Mouse (Mus musculus) forebrain, embryonic 11.5 days (tissue): ENCODE results near the gene Tbc1d10b. TPM values are rescaled to one million over a fixed set of nuclear protein-coding genes. Genes with fewer than 3 reads are reported as not detected.

ENCODE experiments used
- polyA plus RNA-seq: library from polyadenylated mRNA; unstranded; fragments of >200 nt; fragmentation: Nextera tagmentation; extraction: Ambion mirVana; gene quantifications from 2 replicates; pipeline ENCODE4 v1.2.1, GENCODE M21; 2014

The Tbc1d10b gene
- polyA plus RNA-seq, 1 experiment from 2014 or later, result 31.7 TPM

Other genes starting within 250 kb of the Tbc1d10b start
- 68.0 and 78.7 TPM in 2 replicates for gene Cdipt, start 232.6 kb downstream of the Tbc1d10b start, polyA plus RNA-seq
- 0.88 and 1.4 TPM in 2 replicates for gene Cdiptos, start 232.4 kb downstream of the Tbc1d10b start, polyA plus RNA-seq
- 3.9 and 4.4 TPM in 2 replicates for gene Mvp, start 193.8 kb downstream of the Tbc1d10b start, polyA plus RNA-seq
- not detected in 2 replicates for gene Pagr1b, start 192.0 kb downstream of the Tbc1d10b start, polyA plus RNA-seq
- gene Pagr1a, start 191.1 kb downstream of the Tbc1d10b start, polyA plus RNA-seq, result 60.5 and 72.4 TPM in 2 replicates
- gene Gm42742, start 187.4 kb downstream of the Tbc1d10b start, polyA plus RNA-seq, result 60.9 and 64.7 TPM in 2 replicates
- 9.6 and 10.3 TPM in 2 replicates for gene Prrt2, start 187.3 kb downstream of the Tbc1d10b start, polyA plus RNA-seq
- gene Maz, start 181.4 kb downstream of the Tbc1d10b start, polyA plus RNA-seq, result 106 and 132 TPM in 2 replicates
- gene Kif22, start 166.0 kb downstream of the Tbc1d10b start, polyA plus RNA-seq, result 207 and 208 TPM in 2 replicates
- gene Zg16, start 121.1 kb downstream of the Tbc1d10b start, polyA plus RNA-seq, result not detected in 2 replicates
- 0.47 and 0.85 TPM in 2 replicates for gene AI467606, start 117.1 kb downstream of the Tbc1d10b start, polyA plus RNA-seq
- gene Qprt, start 86.2 kb downstream of the Tbc1d10b start, polyA plus RNA-seq, result 5.4 and 5.5 TPM in 2 replicates
- 0.11 and 0.12 TPM in 2 replicates for gene Spn, start 70.6 kb downstream of the Tbc1d10b start, polyA plus RNA-seq
- 96.5 and 104 TPM in 2 replicates for gene Cd2bp2, start 12.4 kb downstream of the Tbc1d10b start, polyA plus RNA-seq
- gene Mylpf, start 422 bp upstream of the Tbc1d10b start, polyA plus RNA-seq, result 11.2 and 11.3 TPM in 2 replicates
- 41.8 and 43.3 TPM in 2 replicates for gene Zfp553, start 24.6 kb upstream of the Tbc1d10b start, polyA plus RNA-seq
- 32.8 and 36.6 TPM in 2 replicates for gene Sept1, start 24.7 kb upstream of the Tbc1d10b start, polyA plus RNA-seq
- 53.8 and 62.5 TPM in 2 replicates for gene Zfp771, start 35.8 kb upstream of the Tbc1d10b start, polyA plus RNA-seq
- gene Dctpp1, start 52.2 kb upstream of the Tbc1d10b start, polyA plus RNA-seq, result 265 and 279 TPM in 2 replicates
- gene Sephs2, start 65.6 kb upstream of the Tbc1d10b start, polyA plus RNA-seq, result 86.2 and 87.0 TPM in 2 replicates
- gene Itgal, start 87.8 kb upstream of the Tbc1d10b start, polyA plus RNA-seq, result 0.21 and 0.29 TPM in 2 replicates
- 5.3 and 5.5 TPM in 2 replicates for gene Zfp768, start 137.1 kb upstream of the Tbc1d10b start, polyA plus RNA-seq
- 8.5 and 8.6 TPM in 2 replicates for gene Zfp747, start 167.6 kb upstream of the Tbc1d10b start, polyA plus RNA-seq
- gene 9130019O22Rik, start 178.7 kb upstream of the Tbc1d10b start, polyA plus RNA-seq, result 5.0 and 5.3 TPM in 2 replicates
- gene E430018J23Rik, start 185.2 kb upstream of the Tbc1d10b start, polyA plus RNA-seq, result 5.9 and 6.8 TPM in 2 replicates
- 7.2 and 7.4 TPM in 2 replicates for gene Zfp764, start 198.4 kb upstream of the Tbc1d10b start, polyA plus RNA-seq
- 35.4 and 35.7 TPM in 2 replicates for gene Zfp688, start 213.6 kb upstream of the Tbc1d10b start, polyA plus RNA-seq
- 15.7 and 16.5 TPM in 2 replicates for gene Zfp689, start 240.7 kb upstream of the Tbc1d10b start, polyA plus RNA-seq